Mouse (Mus musculus): ENCODE measurements around the gene Lrrc3. TPM values are rescaled to one million over a fixed set of nuclear protein-coding genes. Genes with fewer than 3 reads are reported as not detected.

Gene Lrrc3
- polyA plus RNA-seq, 1 experiment from 2014 or later = 6.8 TPM

GRCm38 (mm10) chr10:77900903-77901818, 1.2 kb downstream of the Lrrc3 start:
- no peak for ATAC-seq (ENCODE audit: low FRiP score)
- H3K4me1 ChIP-seq = peaks cover 17% of the 10 kb centered on the region
- no peaks in the 10 kb centered on the region for H3K9me3 ChIP-seq (replicated peaks)
- H3K9ac ChIP-seq = peak overlapping the region; percentile 70
- no peak overlapping the region for H3K27ac ChIP-seq
- 0 out of 2 replicates have a peak, but pooled peaks cover 10% of the 10 kb centered on the region for H3K27me3 ChIP-seq
- peak overlapping the region; percentile 54 for H3K4me3 ChIP-seq
- no peaks in the 10 kb centered on the region for H3K36me3 ChIP-seq
- WGBS = 85% methylated on average over 27 of the region's 27 CpGs
- peak overlapping the region; percentile 79 for H3K4me2 ChIP-seq (replicated peaks)

- peaks cover 17% of the 10 kb centered on the region for H3K4me1 ChIP-seq
- H3K9me3 ChIP-seq (replicated peaks) = no peaks in the 10 kb centered on the region
- no peaks in the 10 kb centered on the region for H3K36me3 ChIP-seq
- H3K9ac ChIP-seq = no peak overlapping the region
- no peak overlapping the region for H3K4me2 ChIP-seq (replicated peaks)
- no peak overlapping the region for H3K4me3 ChIP-seq
- WGBS = 75% methylated on average over 7 of the region's 7 CpGs
- H3K27ac ChIP-seq = no peak overlapping the region
- H3K27me3 ChIP-seq = 0 out of 2 replicates have a peak, but pooled peaks cover 7% of the 10 kb centered on the region
- no peak for ATAC-seq (ENCODE audit: low FRiP score)
Observed at GRCm38 (mm10) chr10:77900126-77900525, 2.2 kb downstream of the Lrrc3 start.

GRCm38 (mm10) chr10:77895562-77895961, 6.8 kb downstream of the Lrrc3 start:
- no peaks in the 10 kb centered on the region for H3K27me3 ChIP-seq
- H3K36me3 ChIP-seq = no peaks in the 10 kb centered on the region
- no peaks in the 10 kb centered on the region for H3K9me3 ChIP-seq (replicated peaks)
- no peaks in the 10 kb centered on the region for H3K4me1 ChIP-seq
- H3K9ac ChIP-seq = no peak overlapping the region
- WGBS = 69% methylated on average over 5 of the region's 5 CpGs
- no peak overlapping the region for H3K4me2 ChIP-seq (replicated peaks)
- no peak for ATAC-seq (ENCODE audit: low FRiP score)
- H3K27ac ChIP-seq = no peak overlapping the region
- no peak overlapping the region for H3K4me3 ChIP-seq

GRCm38 (mm10) chr10:77890987-77891565, 11.3 kb downstream of the Lrrc3 start:
- Histone ChIP-seq H3K4me3 (no peak overlapping the region), H3K36me3 (no peaks in the 10 kb centered on the region), H3K27me3 (no peaks in the 10 kb centered on the region), H3K27ac (no peak overlapping the region), H3K9me3 (replicated peaks) (no peaks in the 10 kb centered on the region; the same call in 1 of the 2 replicates), H3K4me1 (no peaks in the 10 kb centered on the region), H3K4me2 (replicated peaks) (no peak overlapping the region), H3K9ac (no peak overlapping the region)
- WGBS = 82% methylated on average over 8 of the region's 8 CpGs
- no peak for ATAC-seq (ENCODE audit: low FRiP score)

GRCm38 (mm10) chr10:77886007-77886747, 16.2 kb downstream of the Lrrc3 start:
- H3K27me3 ChIP-seq = no peaks in the 10 kb centered on the region
- no peak overlapping the region for H3K4me3 ChIP-seq
- no peak overlapping the region for H3K9ac ChIP-seq
- no peaks in the 10 kb centered on the region; the same call in 1 of the 2 replicates for H3K9me3 ChIP-seq (replicated peaks)
- H3K4me2 ChIP-seq (replicated peaks) = no peak overlapping the region
- no peaks in the 10 kb centered on the region for H3K4me1 ChIP-seq
- H3K27ac ChIP-seq = no peak overlapping the region
- H3K36me3 ChIP-seq = no peaks in the 10 kb centered on the region
- ATAC-seq (ENCODE audit: low FRiP score) = no peak
- WGBS = 57% methylated on average over 12 of the region's 12 CpGs

- 85% methylated on average over 5 of the region's 5 CpGs for WGBS
Observed at GRCm38 (mm10) chr10:77882553-77882952, 19.8 kb downstream of the Lrrc3 start.

GRCm38 (mm10) chr10:77880305-77880704, 22.0 kb downstream of the Lrrc3 start:
- no peak for ATAC-seq (ENCODE audit: low FRiP score)
- 80% methylated on average over 3 of the region's 3 CpGs for WGBS
- no peaks in the 10 kb centered on the region for H3K4me1 ChIP-seq

More at GRCm38 (mm10) chr10:77882553-77882952, 19.8 kb downstream of the Lrrc3 start:
- Histone ChIP-seq H3K9ac (no peak overlapping the region), H3K27me3 (no peaks in the 10 kb centered on the region), H3K4me2 (replicated peaks) (no peak overlapping the region), H3K4me1 (no peaks in the 10 kb centered on the region), H3K4me3 (no peak overlapping the region), H3K36me3 (no peaks in the 10 kb centered on the region), H3K27ac (no peak overlapping the region), H3K9me3 (replicated peaks) (no peaks in the 10 kb centered on the region)
- ATAC-seq (ENCODE audit: low FRiP score) = no peak

GRCm38 (mm10) chr10:77878985-77879384, 23.4 kb downstream of the Lrrc3 start:
- H3K27ac ChIP-seq = no peak overlapping the region
- H3K4me1 ChIP-seq = no peaks in the 10 kb centered on the region
- H3K4me2 ChIP-seq (replicated peaks) = no peak overlapping the region
- no peak overlapping the region for H3K9ac ChIP-seq
- ATAC-seq (ENCODE audit: low FRiP score) = no peak
- WGBS = 65% methylated on average over 6 of the region's 6 CpGs
- no peaks in the 10 kb centered on the region for H3K27me3 ChIP-seq
- no peak overlapping the region for H3K4me3 ChIP-seq
- no peaks in the 10 kb centered on the region for H3K36me3 ChIP-seq
- no peaks in the 10 kb centered on the region for H3K9me3 ChIP-seq (replicated peaks)

More at GRCm38 (mm10) chr10:77880305-77880704, 22.0 kb downstream of the Lrrc3 start:
- Histone ChIP-seq H3K9me3 (replicated peaks) (no peaks in the 10 kb centered on the region), H3K27ac (no peak overlapping the region), H3K27me3 (no peaks in the 10 kb centered on the region), H3K4me3 (no peak overlapping the region), H3K36me3 (no peaks in the 10 kb centered on the region), H3K9ac (no peak overlapping the region), H3K4me2 (replicated peaks) (no peak overlapping the region)

GRCm38 (mm10) chr10:77869651-77870050, 32.7 kb downstream of the Lrrc3 start:
- Histone ChIP-seq H3K4me1 (no peaks in the 10 kb centered on the region), H3K36me3 (no peaks in the 10 kb centered on the region), H3K4me2 (replicated peaks) (no peak overlapping the region), H3K9me3 (replicated peaks) (no peaks in the 10 kb centered on the region), H3K27me3 (no peaks in the 10 kb centered on the region), H3K9ac (no peak overlapping the region), H3K27ac (no peak overlapping the region), H3K4me3 (no peak overlapping the region)
- WGBS = 92% methylated on average over 7 of the region's 7 CpGs
- ATAC-seq (ENCODE audit: low FRiP score) = no peak

- Histone ChIP-seq H3K27me3 (no peaks in the 10 kb centered on the region), H3K4me2 (replicated peaks) (no peak overlapping the region), H3K4me1 (no peaks in the 10 kb centered on the region), H3K27ac (no peak overlapping the region), H3K4me3 (no peak overlapping the region), H3K9ac (no peak overlapping the region), H3K9me3 (replicated peaks) (no peaks in the 10 kb centered on the region), H3K36me3 (no peaks in the 10 kb centered on the region)
- 33% methylated on average over 1 of the region's 1 CpGs for WGBS
- no peak for ATAC-seq (ENCODE audit: low FRiP score)
Observed at GRCm38 (mm10) chr10:77867546-77867945, 34.8 kb downstream of the Lrrc3 start.

- WGBS = 34% methylated on average over 11 of the region's 11 CpGs
- ATAC-seq (ENCODE audit: low FRiP score) = no peak
- H3K9me3 ChIP-seq (replicated peaks) = no peaks in the 10 kb centered on the region
- peak overlapping the region; percentile 37 for H3K4me2 ChIP-seq (replicated peaks)
- no peaks in the 10 kb centered on the region for H3K36me3 ChIP-seq
- H3K4me3 ChIP-seq = peak overlapping the region; percentile 5; the same call in 1 of the 2 replicates
- no peak overlapping the region for H3K9ac ChIP-seq
- no peaks in the 10 kb centered on the region for H3K4me1 ChIP-seq
- no peaks in the 10 kb centered on the region for H3K27me3 ChIP-seq
- no peak overlapping the region for H3K27ac ChIP-seq
Observed at GRCm38 (mm10) chr10:77864762-77865143, 37.6 kb downstream of the Lrrc3 start.
